Mouse (Mus musculus) cortical plate, adult 2 months (tissue): ENCODE results near the gene Kcnh6. TPM values are rescaled to one million over a fixed set of nuclear protein-coding genes. Genes with fewer than 3 reads are reported as not detected.

Experiments used
- H3K27ac ChIP-seq: fragments of 200-500 bp; 2 replicates; pipeline ENCODE4 v1.5.1; 2012; ENCODE audit warnings: low read length, control low read depth, inconsistent platforms; ENCODE audit not compliant: insufficient read depth
- H3K4me1 ChIP-seq: fragments of 200-500 bp; 2 replicates; pipeline ENCODE4 v1.6.1; 2011; ENCODE audit warnings: low read length; ENCODE audit not compliant: control insufficient read depth, insufficient read depth
- H3K4me3 ChIP-seq: fragments of 200-500 bp; 2 replicates; pipeline ENCODE4 v1.5.1; 2011; ENCODE audit warnings: mild to moderate bottlenecking, low read length, control low read depth; ENCODE audit not compliant: insufficient read depth
- CTCF ChIP-seq: fragments of 200-500 bp; IDR thresholded peaks from 2 replicates; pipeline ENCODE4 v1.5.1; 2011; ENCODE audit warnings: mild to moderate bottlenecking, control low read depth, low read length; ENCODE audit not compliant: insufficient read depth; ENCODE audit errors: extremely low read depth
- POLR2A ChIP-seq: fragments of 200-500 bp; IDR thresholded peaks from 2 replicates; pipeline ENCODE4 v1.6.1; 2011; ENCODE audit warnings: mild to moderate bottlenecking, low read length, control low read depth; ENCODE audit not compliant: insufficient read depth; ENCODE audit errors: extremely low read depth
- polyA plus RNA-seq: library from polyadenylated mRNA; depleted of rRNA; stranded (reverse); fragments of >200 nt; gene quantifications from 2 replicates; pipeline ENCODE4 v1.2.3, GENCODE M21; 2012; rRNA removed

The Kcnh6 gene
- 1.4 and 1.5 TPM in 2 replicates for polyA plus RNA-seq

DNA sequence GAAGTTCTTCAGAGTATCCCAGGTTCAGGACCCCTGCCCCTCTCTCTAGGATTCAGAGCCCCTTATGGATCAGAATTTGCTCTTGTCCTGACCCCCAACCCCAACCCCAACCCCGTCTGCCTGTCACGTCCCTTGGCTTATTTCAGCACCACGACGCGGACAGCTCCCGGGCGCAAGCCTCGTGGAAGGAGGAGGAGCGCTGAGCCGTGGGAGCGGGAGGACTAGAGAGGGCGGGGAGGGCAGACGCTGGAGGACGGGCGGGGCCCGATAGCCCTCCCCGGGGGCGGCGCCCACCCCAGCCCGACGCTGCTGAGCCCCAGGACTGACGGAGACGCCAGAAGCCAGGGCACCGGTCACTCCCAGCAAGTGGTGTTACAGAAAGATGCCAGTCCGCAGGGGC, at the start of gene Kcnh6:
Gene Kcnh6, plus strand, starts transcription at position 304 of the 400 bp plus-strand sequence.
- TF ChIP-seq CTCF: no peak
- TF ChIP-seq POLR2A: no peak
- H3K4me3 ChIP-seq: no peak within 1 kb of the TSS
- no peak within 1 kb of the TSS for H3K27ac ChIP-seq
- no peaks in the 10 kb centered on the region for H3K4me1 ChIP-seq

DNA sequence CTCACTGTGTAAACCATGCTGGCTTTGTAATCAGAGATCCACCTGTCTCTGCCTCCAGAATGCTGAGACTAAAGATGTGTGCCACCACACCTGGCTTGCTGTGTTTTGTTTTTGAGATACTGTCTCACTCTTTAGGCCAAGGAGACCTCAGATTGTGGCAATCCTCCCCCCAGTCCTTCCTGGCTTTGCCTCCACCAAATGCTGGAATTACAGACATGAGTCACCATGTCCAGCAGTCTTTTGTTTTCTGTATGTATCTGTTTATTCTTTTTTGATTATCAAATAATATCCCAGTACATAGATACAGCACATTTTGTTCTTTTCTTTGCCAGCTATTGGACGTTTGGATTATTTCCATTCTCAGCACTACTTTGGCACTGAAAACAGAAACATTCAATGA, 49.4 kb upstream of the Kcnh6 start:
- no peak for TF ChIP-seq POLR2A
- no peak for TF ChIP-seq CTCF
- H3K27ac ChIP-seq: no peak overlapping the region
- no peak overlapping the region for H3K4me3 ChIP-seq
- H3K4me1 ChIP-seq: peaks cover 4% of the 10 kb centered on the region

DNA sequence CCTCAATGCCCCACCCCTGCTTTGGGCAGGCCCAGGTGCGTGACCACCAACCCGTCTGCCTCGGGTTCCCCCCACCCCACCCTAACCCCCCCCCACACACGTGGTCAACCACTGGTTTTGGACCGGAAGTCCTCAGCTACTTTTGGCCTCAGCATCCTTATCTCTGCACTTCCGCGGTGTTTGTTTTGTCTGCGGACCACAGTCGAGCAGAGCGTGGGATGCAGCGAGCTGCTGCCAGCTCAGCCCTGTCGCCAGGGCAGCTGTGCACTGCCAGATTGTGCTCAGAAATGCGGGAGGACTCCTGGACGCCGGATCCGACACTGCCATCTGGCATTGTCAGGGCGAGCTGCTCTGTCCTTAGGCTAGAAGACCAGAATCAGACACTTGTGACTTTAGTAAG, 48.6 kb upstream of the Kcnh6 start:
- TF ChIP-seq POLR2A (no peak), CTCF (no peak)
- peaks cover 4% of the 10 kb centered on the region for H3K4me1 ChIP-seq
- no peak overlapping the region for H3K27ac ChIP-seq
- no peak overlapping the region for H3K4me3 ChIP-seq

DNA sequence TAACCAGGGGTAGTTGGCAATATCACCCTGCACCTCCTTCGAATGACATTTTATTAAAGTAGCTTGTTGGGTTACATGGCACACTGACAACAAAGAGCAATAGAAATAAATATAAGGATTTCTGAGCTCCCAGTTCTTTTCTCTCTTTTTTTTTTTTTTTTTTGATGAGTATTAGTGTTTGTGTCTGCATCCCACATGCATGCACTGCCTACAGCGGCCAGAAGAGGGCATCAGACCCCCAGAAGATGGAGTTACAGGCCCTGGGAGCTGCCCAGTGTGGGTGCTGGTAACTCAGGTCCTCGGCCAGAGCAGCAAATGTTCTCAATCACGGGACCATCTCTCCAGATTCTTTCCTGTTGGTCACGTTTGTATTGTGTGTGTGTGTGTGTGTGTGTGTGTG, 43.2 kb upstream of the Kcnh6 start:
- no peaks in the 10 kb centered on the region for H3K4me1 ChIP-seq
- H3K27ac ChIP-seq: no peak overlapping the region
- H3K4me3 ChIP-seq: no peak overlapping the region
- no peak for TF ChIP-seq POLR2A
- TF ChIP-seq CTCF: no peak

DNA sequence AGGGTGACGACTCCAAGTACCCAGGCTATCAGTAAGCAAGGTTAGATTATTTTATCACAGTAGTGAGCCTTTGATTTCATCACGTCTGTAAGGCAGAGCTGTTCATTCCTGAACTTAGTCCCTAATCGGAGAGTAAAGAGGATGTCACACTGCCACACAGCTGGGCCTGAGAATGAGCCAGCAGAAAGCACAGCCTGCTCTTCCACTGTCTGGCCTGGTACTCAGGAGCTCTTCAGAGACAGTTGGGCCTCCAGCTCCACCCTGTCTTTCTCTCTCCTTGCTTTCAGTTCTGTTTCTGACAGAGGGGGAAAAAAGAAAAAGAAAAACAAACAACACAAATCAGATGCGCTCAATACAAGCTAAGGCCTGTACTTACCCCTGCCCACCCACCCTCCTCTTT, 41.6 kb upstream of the Kcnh6 start:
- no peak overlapping the region for H3K4me3 ChIP-seq
- H3K27ac ChIP-seq: no peak overlapping the region
- TF ChIP-seq CTCF (no peak), POLR2A (no peak)
- H3K4me1 ChIP-seq: no peaks in the 10 kb centered on the region

DNA sequence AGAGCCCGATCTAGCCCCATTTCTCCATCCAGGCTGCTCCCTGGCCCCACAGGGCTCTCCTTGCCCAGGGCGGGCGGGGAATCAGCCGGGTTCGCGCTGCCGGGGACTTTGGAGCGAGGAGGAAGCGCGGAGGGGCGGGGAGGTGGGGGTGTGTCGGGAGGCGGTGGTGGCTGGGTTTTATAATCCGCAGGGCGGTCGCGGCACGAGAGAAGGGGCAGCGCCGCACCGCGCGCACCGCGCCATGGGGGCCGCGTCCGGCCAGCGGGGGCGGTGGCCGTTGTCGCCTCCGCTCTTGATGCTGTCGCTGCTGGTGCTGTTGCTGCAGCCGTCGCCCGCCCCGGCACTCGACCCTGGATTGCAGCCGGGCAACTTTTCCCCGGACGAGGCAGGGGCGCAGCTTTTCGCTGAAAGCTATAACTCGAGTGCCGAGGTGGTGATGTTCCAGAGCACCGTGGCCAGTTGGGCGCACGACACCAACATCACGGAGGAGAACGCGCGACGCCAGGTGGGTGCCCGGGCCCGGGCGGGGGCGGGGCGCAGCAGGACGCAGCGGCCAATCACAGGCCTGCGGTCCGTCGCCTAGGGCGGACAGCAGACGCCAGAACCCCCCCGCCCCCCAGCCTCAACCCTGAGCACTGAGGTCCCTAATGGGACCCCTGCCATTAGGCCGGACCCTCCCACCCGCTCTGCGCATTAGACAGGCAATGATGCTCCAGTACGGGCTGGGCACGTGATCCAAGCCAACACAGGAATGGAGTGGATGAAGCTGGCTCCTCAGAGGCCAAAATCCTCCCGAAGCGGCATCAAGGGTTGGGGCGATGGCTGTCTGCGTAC, 40.0 kb upstream of the Kcnh6 start, which contains the start of gene Ace:
Gene Ace, plus strand, starts transcription at position 205 of the 834 bp plus-strand sequence.
- H3K27ac ChIP-seq: no peak within 1 kb of the TSS
- no peak for TF ChIP-seq POLR2A
- TF ChIP-seq CTCF: no peak
- H3K4me1 ChIP-seq: no peaks in the 10 kb centered on the region
- H3K4me3 ChIP-seq: peak within 1 kb of the TSS; percentile 34

DNA sequence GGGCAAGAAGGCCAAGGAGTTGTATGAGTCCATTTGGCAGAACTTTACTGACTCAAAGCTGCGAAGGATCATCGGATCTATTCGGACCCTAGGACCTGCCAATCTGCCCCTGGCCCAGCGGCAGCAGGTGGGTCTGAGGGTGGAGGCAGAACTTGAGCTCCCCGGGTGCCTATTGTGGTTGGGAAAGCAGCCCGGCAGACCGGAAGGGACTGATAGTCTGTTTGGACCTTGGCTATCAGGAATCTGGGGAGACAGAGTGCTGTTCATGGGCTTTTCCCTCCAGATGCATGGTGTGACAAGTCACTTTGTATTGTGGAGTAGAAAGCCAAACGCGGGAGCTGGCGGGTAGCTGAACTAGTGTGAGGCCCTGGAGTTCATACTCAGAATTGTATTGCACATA, 39.0 kb upstream of the Kcnh6 start:
- TF ChIP-seq CTCF: no peak
- TF ChIP-seq POLR2A: no peak
- H3K27ac ChIP-seq: no peak overlapping the region
- H3K4me1 ChIP-seq: no peaks in the 10 kb centered on the region
- no peak overlapping the region for H3K4me3 ChIP-seq

DNA sequence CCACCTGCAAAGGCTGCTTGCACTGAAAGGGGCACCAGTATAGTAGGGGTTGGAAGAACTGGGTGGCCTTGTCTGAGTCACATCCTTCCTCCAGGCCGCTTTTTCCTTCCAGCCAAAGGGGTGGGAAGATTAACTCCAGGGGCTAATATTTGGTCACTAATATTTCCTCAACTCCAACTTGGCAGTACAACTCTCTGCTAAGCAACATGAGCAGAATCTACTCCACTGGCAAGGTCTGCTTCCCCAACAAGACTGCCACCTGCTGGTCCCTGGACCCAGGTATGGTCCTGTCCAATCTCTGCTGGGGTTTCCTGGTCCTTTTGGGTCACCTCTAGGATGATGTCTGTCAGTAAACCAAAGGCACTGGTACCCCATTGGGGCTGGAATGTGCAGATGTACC, 38.4 kb upstream of the Kcnh6 start:
- peak; percentile 53 for TF ChIP-seq CTCF
- no peak for TF ChIP-seq POLR2A
- Histone ChIP-seq H3K27ac (no peak overlapping the region), H3K4me3 (no peak overlapping the region), H3K4me1 (no peaks in the 10 kb centered on the region)

DNA sequence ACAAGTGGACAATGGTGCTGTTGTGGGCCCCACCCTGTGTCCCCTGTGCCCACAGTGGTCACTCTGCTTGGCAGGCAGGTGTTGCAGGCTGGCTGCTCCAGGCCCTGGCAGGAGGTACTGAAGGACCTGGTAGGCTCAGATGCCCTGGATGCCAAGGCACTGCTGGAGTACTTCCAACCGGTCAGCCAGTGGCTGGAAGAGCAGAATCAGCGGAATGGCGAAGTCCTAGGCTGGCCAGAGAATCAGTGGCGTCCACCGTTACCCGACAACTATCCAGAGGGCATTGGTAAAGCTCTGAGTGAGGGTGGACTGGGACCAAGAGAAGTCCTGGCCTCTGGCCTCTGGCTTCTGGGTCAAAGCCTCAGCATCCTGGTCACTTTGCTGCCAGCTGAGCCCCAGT, 33.3 kb upstream of the Kcnh6 start:
- Histone ChIP-seq H3K27ac (no peak overlapping the region), H3K4me1 (no peaks in the 10 kb centered on the region), H3K4me3 (no peak overlapping the region)
- no peak for TF ChIP-seq CTCF
- TF ChIP-seq POLR2A: no peak

DNA sequence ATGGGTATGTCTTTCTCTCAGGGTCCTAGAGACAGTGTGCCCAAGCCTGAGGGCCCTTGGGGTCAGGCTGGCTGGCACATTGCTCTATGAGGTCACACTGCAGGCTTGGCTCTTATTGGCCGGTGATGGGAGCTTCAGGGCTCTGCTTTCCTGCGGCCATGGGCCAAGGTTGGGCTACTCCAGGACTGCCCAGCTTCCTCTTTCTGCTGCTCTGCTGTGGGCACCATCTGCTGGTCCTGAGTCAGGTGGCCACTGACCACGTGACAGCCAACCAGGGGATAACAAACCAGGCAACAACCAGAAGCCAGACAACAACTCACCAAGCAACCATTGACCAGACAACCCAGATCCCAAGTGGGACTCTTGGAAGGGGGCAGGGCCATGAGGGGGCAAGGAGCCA, 32.9 kb upstream of the Kcnh6 start:
- no peaks in the 10 kb centered on the region for H3K4me1 ChIP-seq
- H3K4me3 ChIP-seq: no peak overlapping the region
- no peak for TF ChIP-seq POLR2A
- TF ChIP-seq CTCF: no peak
- no peak overlapping the region for H3K27ac ChIP-seq
